ENCODE assay signal across 26 mouse cellular contexts in the genomic region with DNA sequence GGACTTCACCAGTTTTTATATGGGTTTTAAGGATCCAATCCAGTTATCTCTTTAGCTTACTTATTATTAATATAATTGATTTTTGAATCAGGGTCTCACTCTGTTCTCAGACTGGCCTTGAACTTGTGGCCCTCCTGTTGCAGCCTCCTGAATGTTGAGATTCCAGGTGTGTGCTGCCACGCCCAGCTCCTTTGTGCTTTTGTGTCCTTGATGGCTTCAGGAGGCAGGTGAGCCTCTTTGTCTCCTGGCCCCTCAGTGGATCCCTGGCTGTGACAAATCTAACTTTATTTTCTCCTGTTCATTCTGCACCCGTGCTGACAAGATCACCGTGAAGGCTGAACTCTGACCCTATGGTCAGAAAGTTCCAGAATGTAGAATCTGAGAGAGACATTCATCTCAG.
"Had no signal": no experiment of that assay in that cellular context is flagged by ENCODE, and none has a peak within 500 bp of the region (broad histone marks: within the 10 kb centered on the region; RNA-seq: fewer than 3 reads in every experiment).

No protein-coding gene starts in this region.

- DNase-seq: liver; liver, embryonic 13.5 days; liver, postnatal 0 days; lung, adult 18-20 months; lung, adult 2 months; lung, embryonic 14.5 days; lung, postnatal 10 days; lung, postnatal 14 days; lung, postnatal 36 days; lung, postnatal 4 days; midbrain, embryonic 14.5 days had no signal

- H3K27me3 ChIP-seq: limb, embryonic 13.5 days; limb, embryonic 15.5 days; lung, embryonic 15.5 days; midbrain, embryonic 12.5 days; midbrain, embryonic 13.5 days; midbrain, embryonic 15.5 days had no signal

- H3K27ac ChIP-seq: limb, embryonic 12.5 days; limb, embryonic 13.5 days; liver, embryonic 12.5 days; liver, embryonic 14.5 days; liver, embryonic 15.5 days; lung, embryonic 15.5 days; macrophage; midbrain, embryonic 10.5 days; midbrain, embryonic 12.5 days; midbrain, embryonic 13.5 days; midbrain, embryonic 15.5 days had no signal

- H3K9ac ChIP-seq: limb, embryonic 12.5 days; limb, embryonic 13.5 days; limb, embryonic 15.5 days; liver, embryonic 12.5 days; liver, embryonic 13.5 days; liver, embryonic 14.5 days; liver, embryonic 15.5 days; liver, postnatal 0 days; lung, embryonic 14.5 days; lung, embryonic 15.5 days; midbrain, embryonic 12.5 days; midbrain, embryonic 13.5 days; midbrain, embryonic 15.5 days had no signal

- H3K36me3 ChIP-seq: limb, embryonic 10.5 days; limb, embryonic 12.5 days; limb, embryonic 13.5 days; limb, embryonic 15.5 days; liver, embryonic 12.5 days; liver, embryonic 13.5 days; lung, embryonic 15.5 days; midbrain, embryonic 10.5 days; midbrain, embryonic 12.5 days; midbrain, embryonic 13.5 days; midbrain, embryonic 15.5 days had no signal

- H3K4me1 ChIP-seq: lung, embryonic 15.5 days; midbrain, embryonic 15.5 days had no signal

- H3K4me3 ChIP-seq: limb, embryonic 10.5 days; limb, embryonic 12.5 days; limb, embryonic 13.5 days; limb, embryonic 15.5 days; liver, embryonic 12.5 days; liver, embryonic 13.5 days; liver, embryonic 15.5 days; lung, embryonic 15.5 days; megakaryocyte, embryonic 14.5 days; midbrain, embryonic 10.5 days; midbrain, embryonic 12.5 days; midbrain, embryonic 13.5 days; midbrain, embryonic 15.5 days; myocyte had no signal

- H3K9me3 ChIP-seq: limb, embryonic 10.5 days; limb, embryonic 12.5 days; limb, embryonic 13.5 days; limb, embryonic 15.5 days; lung, embryonic 15.5 days; midbrain, embryonic 10.5 days; midbrain, embryonic 12.5 days; midbrain, embryonic 13.5 days; midbrain, embryonic 15.5 days had no signal
